In genomic region chr5:115979134-115979696, GRCm38 (mm10) we compare ENCODE assay signal across 10 mouse cellular contexts. TPM values are rescaled to one million over a fixed set of nuclear protein-coding genes. Genes with fewer than 3 reads are reported as not detected.
DNase-seq lines count a peak whose midpoint lies in the region; ATAC-seq and TF ChIP-seq lines count a peak whose summit lies in the region.
"Had no signal": no experiment of that assay in that cellular context is flagged by ENCODE, and none has a peak within 500 bp of the region (broad histone marks: within the 10 kb centered on the region; RNA-seq: fewer than 3 reads in every experiment).

No protein-coding gene starts in this region.

- H3K9ac ChIP-seq in heart, embryonic 12.5 days, result no peak overlapping the region

- H3K9me3 ChIP-seq in heart, embryonic 12.5 days (replicated peaks), result no peaks in the 10 kb centered on the region
- no peaks in the 10 kb centered on the region for H3K9me3 ChIP-seq in G1E (replicated peaks)
- no peaks in the 10 kb centered on the region for H3K9me3 ChIP-seq in limb, embryonic 10.5 days (replicated peaks)
- H3K9me3 ChIP-seq: megakaryocyte, embryonic 14.5 days had no signal

- TF ChIP-seq CTCF in G1E (IDR thresholded peaks at IDR 0.05; ENCODE audit: low read depth, low read length), result peak; percentile 70; the same call in 1 of the 2 replicates
- TF ChIP-seq CTCF in cerebellum, adult 2 months (IDR thresholded peaks at IDR 0.05; ENCODE audit: borderline replicate concordance, insufficient read depth, low read depth, low read length), result no peak; the same call in 1 of the 2 replicates

- H3K4me1 ChIP-seq in heart, embryonic 12.5 days (replicated peaks), result peaks cover 8% of the 10 kb centered on the region
- 0 out of 2 replicates have a peak, but pooled peaks cover 4% of the 10 kb centered on the region for H3K4me1 ChIP-seq in G1E (ENCODE audit: insufficient read depth, low read depth, low read length)
- H3K4me1 ChIP-seq in cerebellum, adult 2 months (ENCODE audit: control insufficient read depth, insufficient read depth, low read length), result no peaks in the 10 kb centered on the region
- peaks cover 18% of the 10 kb centered on the region for H3K4me1 ChIP-seq in limb, embryonic 10.5 days

- peaks cover 60% of the 10 kb centered on the region for H3K36me3 ChIP-seq in heart, embryonic 12.5 days
- H3K36me3 ChIP-seq in G1E (replicated peaks), result peaks cover 98% of the 10 kb centered on the region
- peaks cover 83% of the 10 kb centered on the region for H3K36me3 ChIP-seq in limb, embryonic 10.5 days

- no peak for ATAC-seq in heart, embryonic 12.5 days (ENCODE audit: insufficient number of reproducible peaks, low FRiP score)
- ATAC-seq in G1E (ENCODE audit: extremely low read depth, insufficient number of reproducible peaks, low FRiP score, poor library complexity, severe bottlenecking), result no peak; the same call in 1 of the 2 replicates

- no peak overlapping the region for H3K27ac ChIP-seq in heart, embryonic 12.5 days (ENCODE audit: poor library complexity, severe bottlenecking)
- no peak overlapping the region for H3K27ac ChIP-seq in cerebellum, adult 2 months (ENCODE audit: insufficient read depth, low read length)
- no peak overlapping the region for H3K27ac ChIP-seq in limb, embryonic 10.5 days

- no peaks in the 10 kb centered on the region for H3K27me3 ChIP-seq in heart, embryonic 12.5 days (replicated peaks)
- H3K27me3 ChIP-seq in G1E (ENCODE audit: insufficient read depth, low read length), result no peaks in the 10 kb centered on the region
- H3K27me3 ChIP-seq in cerebellum, adult 2 months (ENCODE audit: control insufficient read depth, insufficient read depth, low read length), result no peaks in the 10 kb centered on the region
- H3K27me3 ChIP-seq in limb, embryonic 10.5 days (ENCODE audit: low read depth, poor library complexity, severe bottlenecking), result no peaks in the 10 kb centered on the region
- H3K27me3 ChIP-seq: megakaryocyte, embryonic 14.5 days had no signal

- WGBS in heart, embryonic 12.5 days, result 63% methylated on average over 16 of the region's 16 CpGs
- 49% methylated on average over 16 of the region's 16 CpGs for WGBS in cerebellum, adult 2 months
- WGBS in limb, embryonic 10.5 days, result 58% methylated on average over 16 of the region's 16 CpGs

- DNase-seq in heart, postnatal 4 days, result peak; percentile 24
- peak; percentile 38 for DNase-seq in G1E (ENCODE audit: low spot score)
- DNase-seq in cerebellum, adult 2 months, result peak; percentile 41 to 44
- peak; percentile 44 for DNase-seq in limb, embryonic 10.5 days (ENCODE audit: low spot score)
- peak; percentile 41 for DNase-seq in retina, postnatal 1 day
- no peak for DNase-seq in MN1 (ENCODE audit: low spot score)
- no peak for DNase-seq in spleen, adult 12 weeks (ENCODE audit: low spot score)

- TF ChIP-seq POLR2A in cerebellum, adult 2 months (IDR thresholded peaks at IDR 0.05; ENCODE audit: borderline replicate concordance, insufficient read depth, low read length), result no peak

- no peak overlapping the region for H3K4me2 ChIP-seq in heart, embryonic 12.5 days

- H3K4me3 ChIP-seq in heart, embryonic 12.5 days, result no peak overlapping the region
- H3K4me3 ChIP-seq in G1E (ENCODE audit: low read depth, low read length), result no peak overlapping the region
- no peak overlapping the region for H3K4me3 ChIP-seq in cerebellum, adult 2 months (replicated peaks; ENCODE audit: insufficient read depth, low read depth, low read length)
- H3K4me3 ChIP-seq in limb, embryonic 10.5 days, result no peak overlapping the region
- H3K4me3 ChIP-seq: erythroblast, embryonic 14.5 days; megakaryocyte, embryonic 14.5 days had no signal

RNA-seq across cellular contexts. Expression of gene Prkab1, which starts 45.1 kb away (rescaled TPM):
- total RNA-seq in heart, postnatal 4 days (2021), result 10 to 100 TPM; 67.9 to 72.7 TPM
- polyA plus RNA-seq in heart, embryonic 12.5 days (2016; fragmentation: Nextera tagmentation; extraction: Ambion mirVana), result 52.2 and 54.9 TPM in 2 replicates
- total RNA-seq in G1E (2014; fragmentation: Nextera tagmentation) (344 and 374 TPM in 2 replicates), G1E (2017) (221 and 232 TPM in 2 replicates)
- 454 and 477 TPM in 2 replicates for polyA plus RNA-seq in G1E (2012)
- 39.6 and 43.8 TPM in 2 replicates for polyA plus RNA-seq in cerebellum, adult 2 months (2012; rRNA removed)
- 84.0 and 84.8 TPM in 2 replicates for polyA plus RNA-seq in limb, embryonic 10.5 days (2016; fragmentation: Nextera tagmentation; extraction: Ambion mirVana)

Comparison
In these comparisons a context has a peak if more than half of its experiments do, and no peak if none do; other contexts are left out.
1. DNase-seq: peak in heart, postnatal 4 days (single experiment), G1E (single experiment), cerebellum, adult 2 months (2 of 2), limb, embryonic 10.5 days (single experiment) and retina, postnatal 1 day (single experiment); none in MN1 (single experiment) and spleen, adult 12 weeks (single experiment).